Mouse (Mus musculus): ENCODE results near the gene Sema3f. TPM values are rescaled to one million over a fixed set of nuclear protein-coding genes. Genes with fewer than 3 reads are reported as not detected.

Sema3f gene
- polyA plus RNA-seq, 1 experiment = 9.9 TPM

DNA sequence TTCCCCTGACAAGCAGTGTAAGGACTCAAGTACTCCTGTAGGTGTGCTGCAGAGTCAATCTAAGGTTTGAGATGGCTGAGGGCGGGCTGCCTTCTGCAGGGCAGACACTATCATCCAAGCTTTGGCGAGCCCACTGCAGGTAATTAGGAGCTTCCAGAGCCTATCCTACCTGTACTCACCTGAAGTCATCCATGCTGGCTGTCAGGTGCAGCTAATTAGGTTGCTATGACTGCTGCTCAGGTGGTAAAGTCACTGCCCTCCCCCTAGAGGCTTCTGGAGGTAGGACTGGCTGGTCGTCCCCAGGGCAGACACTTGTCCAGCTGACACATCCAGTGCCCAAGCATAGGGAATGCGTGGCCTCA, 28.5 kb upstream of the Sema3f start:
- Histone ChIP-seq H3K36me3 (ENCODE audit: control insufficient read depth, insufficient read depth, low read length) (peaks cover 3% of the 10 kb centered on the region), H3K27me3 (ENCODE audit: control insufficient read depth, insufficient read depth, low read length) (no peaks in the 10 kb centered on the region), H3K4me1 (ENCODE audit: control insufficient read depth, insufficient read depth, low read length) (peaks cover 3% of the 10 kb centered on the region; the same call in 1 of the 2 replicates), H3K4me3 (ENCODE audit: control insufficient read depth, low read depth, low read length) (no peak overlapping the region), H3K27ac (ENCODE audit: control insufficient read depth, insufficient read depth, low read depth, low read length) (no peak overlapping the region)
- TF ChIP-seq POLR2A (IDR thresholded peaks at IDR 0.05; ENCODE audit: control insufficient read depth, low read depth, low read length) (no peak), CTCF (IDR thresholded peaks at IDR 0.05; ENCODE audit: control insufficient read depth, insufficient read depth, insufficient replicate concordance, low read depth, low read length) (peak; percentile 41; the same call in 1 of the 2 replicates)

DNA sequence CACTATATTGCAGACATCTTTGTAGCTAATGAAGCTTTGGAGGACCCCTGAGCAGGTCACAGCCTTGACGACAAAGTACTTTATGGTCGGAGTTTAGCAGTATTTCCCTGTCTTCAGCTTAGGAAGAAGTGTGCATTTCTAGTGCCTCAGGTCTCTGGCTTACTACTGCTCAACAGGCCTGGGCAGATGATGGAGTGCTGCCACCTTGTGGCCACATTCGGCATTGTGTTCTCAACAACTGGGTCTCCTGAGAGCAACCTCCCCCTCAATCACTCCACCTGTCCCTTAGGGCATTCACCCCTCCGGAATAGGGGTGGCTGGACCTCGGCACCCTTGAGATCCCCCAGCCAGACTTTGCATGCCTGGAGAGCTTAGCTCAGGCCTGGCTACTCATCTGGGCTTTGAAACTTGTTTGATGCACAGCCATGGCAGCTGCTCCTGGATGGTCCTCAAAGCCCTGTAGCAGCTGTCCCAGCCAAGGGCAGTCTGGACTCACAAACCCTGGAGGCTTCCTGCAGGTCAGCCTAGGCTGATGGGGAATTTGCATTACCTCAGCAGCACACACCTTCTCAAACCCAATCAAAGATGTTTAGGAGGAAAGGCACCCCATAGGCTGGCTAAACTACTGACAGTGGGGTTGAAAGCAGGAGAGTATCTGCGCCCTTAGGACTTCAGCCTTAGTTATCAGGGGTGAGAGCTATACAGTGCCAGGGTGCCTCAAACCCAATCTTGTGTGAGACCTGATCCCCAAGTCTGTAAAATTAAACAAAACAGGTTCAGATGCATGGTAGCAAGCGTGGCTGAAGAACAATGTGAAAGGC, 28.0 kb upstream of the Sema3f start:
- Histone ChIP-seq H3K4me1 (ENCODE audit: control insufficient read depth, insufficient read depth, low read length) (peaks cover 3% of the 10 kb centered on the region; the same call in 1 of the 2 replicates), H3K36me3 (ENCODE audit: control insufficient read depth, insufficient read depth, low read length) (peaks cover 2% of the 10 kb centered on the region), H3K4me3 (ENCODE audit: control insufficient read depth, low read depth, low read length) (no peak overlapping the region), H3K27me3 (ENCODE audit: control insufficient read depth, insufficient read depth, low read length) (no peaks in the 10 kb centered on the region), H3K27ac (ENCODE audit: control insufficient read depth, insufficient read depth, low read depth, low read length) (no peak overlapping the region)
- TF ChIP-seq CTCF (IDR thresholded peaks at IDR 0.05; ENCODE audit: control insufficient read depth, insufficient read depth, insufficient replicate concordance, low read depth, low read length) (peak; percentile 92), POLR2A (IDR thresholded peaks at IDR 0.05; ENCODE audit: control insufficient read depth, low read depth, low read length) (peak; percentile 41; the same call in 1 of the 2 replicates)

DNA sequence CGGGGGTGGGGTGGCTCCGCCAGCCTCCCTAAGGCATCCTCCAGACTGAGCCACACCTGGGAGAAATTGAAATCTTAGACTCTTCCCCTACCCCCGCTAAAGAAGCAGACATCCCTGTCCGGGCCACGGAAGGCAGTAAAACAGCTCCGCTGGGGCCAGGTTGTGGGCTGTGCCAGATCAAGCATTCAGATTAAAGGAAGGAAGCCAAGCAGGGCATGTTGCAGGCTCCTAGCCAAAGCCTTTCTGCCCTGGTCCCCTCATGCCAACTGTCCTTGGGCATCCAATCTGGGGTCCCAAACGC, 25.9 kb upstream of the Sema3f start:
- Histone ChIP-seq H3K4me3 (ENCODE audit: control insufficient read depth, low read depth, low read length) (no peak overlapping the region), H3K27me3 (ENCODE audit: control insufficient read depth, insufficient read depth, low read length) (no peaks in the 10 kb centered on the region), H3K36me3 (ENCODE audit: control insufficient read depth, insufficient read depth, low read length) (no peaks in the 10 kb centered on the region; the same call in 1 of the 2 replicates), H3K4me1 (ENCODE audit: control insufficient read depth, insufficient read depth, low read length) (peaks cover 3% of the 10 kb centered on the region; the same call in 1 of the 2 replicates), H3K27ac (ENCODE audit: control insufficient read depth, insufficient read depth, low read depth, low read length) (no peak overlapping the region)
- no peak for TF ChIP-seq CTCF (IDR thresholded peaks at IDR 0.05; ENCODE audit: control insufficient read depth, insufficient read depth, insufficient replicate concordance, low read depth, low read length)
- TF ChIP-seq POLR2A (IDR thresholded peaks at IDR 0.05; ENCODE audit: control insufficient read depth, low read depth, low read length) = no peak

DNA sequence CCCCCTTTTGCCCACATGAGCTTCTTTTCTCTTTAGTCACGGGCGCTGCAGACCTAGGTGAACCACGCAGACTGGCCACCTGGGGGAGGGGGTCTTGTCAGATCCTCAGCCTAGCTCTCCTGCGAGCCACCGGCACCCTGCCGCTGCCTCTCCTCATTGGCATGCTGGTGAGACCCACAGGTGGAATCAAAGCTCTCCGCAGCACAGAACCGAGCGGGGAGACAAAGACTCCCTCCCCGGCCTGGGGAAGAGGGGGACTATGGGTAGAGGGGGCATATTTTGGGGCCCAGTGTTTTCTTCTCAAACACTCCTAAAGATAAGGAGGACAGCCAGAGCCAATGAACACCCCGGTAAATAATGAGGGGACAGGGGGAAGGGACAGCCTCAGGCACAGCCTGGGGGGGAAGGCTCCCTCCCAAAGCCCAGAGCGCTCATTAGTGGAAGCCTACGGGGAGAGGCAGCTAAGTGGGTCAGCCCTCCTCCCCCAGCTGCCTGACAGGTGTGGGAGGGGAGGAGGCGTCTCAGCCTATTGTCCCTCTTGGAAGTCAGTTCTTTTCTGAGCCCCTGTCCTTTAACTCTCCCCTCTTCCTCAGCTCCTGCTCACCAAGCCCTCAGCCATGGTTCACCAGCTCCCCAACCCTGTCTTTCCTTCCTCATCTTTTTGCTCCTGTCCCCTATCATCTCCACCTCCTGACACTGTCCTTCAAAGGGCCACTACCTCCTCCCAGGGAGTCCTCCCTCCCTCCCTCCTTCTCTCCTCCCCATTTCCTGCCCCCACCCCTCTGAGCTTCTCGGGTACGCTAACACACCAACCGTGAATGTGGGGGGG, 25.3 kb upstream of the Sema3f start:
- H3K4me3 ChIP-seq (ENCODE audit: control insufficient read depth, low read depth, low read length) = no peak overlapping the region
- H3K27ac ChIP-seq (ENCODE audit: control insufficient read depth, insufficient read depth, low read depth, low read length) = no peak overlapping the region
- H3K27me3 ChIP-seq (ENCODE audit: control insufficient read depth, insufficient read depth, low read length) = no peaks in the 10 kb centered on the region
- H3K4me1 ChIP-seq (ENCODE audit: control insufficient read depth, insufficient read depth, low read length) = peaks cover 3% of the 10 kb centered on the region; the same call in 1 of the 2 replicates
- H3K36me3 ChIP-seq (ENCODE audit: control insufficient read depth, insufficient read depth, low read length) = no peaks in the 10 kb centered on the region; the same call in 1 of the 2 replicates
- TF ChIP-seq POLR2A (IDR thresholded peaks at IDR 0.05; ENCODE audit: control insufficient read depth, low read depth, low read length) (no peak), CTCF (IDR thresholded peaks at IDR 0.05; ENCODE audit: control insufficient read depth, insufficient read depth, insufficient replicate concordance, low read depth, low read length) (no peak)

DNA sequence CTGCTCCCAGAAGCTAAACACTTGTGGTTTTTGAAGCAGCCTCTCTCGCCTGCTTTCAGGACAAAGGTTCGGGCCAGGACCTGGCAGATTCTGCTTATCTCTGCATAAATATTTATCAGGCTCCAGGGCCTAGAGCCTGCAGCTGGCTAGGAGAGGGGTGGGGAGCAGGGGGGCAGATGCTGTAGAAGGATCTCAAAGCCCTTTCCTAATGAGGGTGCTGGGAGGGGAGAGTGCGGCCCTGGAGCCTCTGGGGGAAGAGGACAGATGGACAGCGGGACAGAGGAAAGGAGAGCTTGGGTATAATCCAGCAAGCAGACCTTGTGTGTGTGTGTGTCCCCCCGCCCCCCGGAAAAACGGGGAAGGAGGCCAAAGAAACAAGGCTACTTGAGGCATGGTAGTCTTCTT, 24.3 kb upstream of the Sema3f start:
- Histone ChIP-seq H3K4me1 (ENCODE audit: control insufficient read depth, insufficient read depth, low read length) (peaks cover 3% of the 10 kb centered on the region), H3K36me3 (ENCODE audit: control insufficient read depth, insufficient read depth, low read length) (no peaks in the 10 kb centered on the region), H3K4me3 (ENCODE audit: control insufficient read depth, low read depth, low read length) (no peak overlapping the region), H3K27me3 (ENCODE audit: control insufficient read depth, insufficient read depth, low read length) (no peaks in the 10 kb centered on the region), H3K27ac (ENCODE audit: control insufficient read depth, insufficient read depth, low read depth, low read length) (no peak overlapping the region)
- no peak for TF ChIP-seq POLR2A (IDR thresholded peaks at IDR 0.05; ENCODE audit: control insufficient read depth, low read depth, low read length)
- no peak for TF ChIP-seq CTCF (IDR thresholded peaks at IDR 0.05; ENCODE audit: control insufficient read depth, insufficient read depth, insufficient replicate concordance, low read depth, low read length)

DNA sequence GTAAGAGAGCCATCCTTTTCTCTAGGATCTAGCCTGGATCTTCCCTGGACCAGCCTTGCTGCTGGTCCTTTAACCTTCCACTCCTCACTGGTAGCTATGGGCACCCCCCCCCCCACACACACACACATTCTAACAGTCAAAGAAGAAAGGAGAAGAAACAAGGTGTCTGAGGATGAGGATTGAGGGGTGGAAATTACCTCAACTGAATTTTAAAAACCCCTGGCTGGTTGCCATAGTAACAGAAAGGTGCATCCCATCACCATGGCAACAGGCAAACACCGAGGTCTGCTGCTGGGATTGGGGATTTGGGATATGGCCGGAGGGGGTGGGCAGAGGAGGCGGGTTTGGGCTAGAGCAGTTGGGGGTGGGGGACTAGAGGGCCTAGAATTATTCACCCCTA, 19.4 kb upstream of the Sema3f start:
- Histone ChIP-seq H3K4me1 (ENCODE audit: control insufficient read depth, insufficient read depth, low read length) (peaks cover 4% of the 10 kb centered on the region), H3K4me3 (ENCODE audit: control insufficient read depth, low read depth, low read length) (no peak overlapping the region), H3K27ac (ENCODE audit: control insufficient read depth, insufficient read depth, low read depth, low read length) (no peak overlapping the region), H3K36me3 (ENCODE audit: control insufficient read depth, insufficient read depth, low read length) (no peaks in the 10 kb centered on the region), H3K27me3 (ENCODE audit: control insufficient read depth, insufficient read depth, low read length) (no peaks in the 10 kb centered on the region)
- TF ChIP-seq CTCF (IDR thresholded peaks at IDR 0.05; ENCODE audit: control insufficient read depth, insufficient read depth, insufficient replicate concordance, low read depth, low read length) (no peak), POLR2A (IDR thresholded peaks at IDR 0.05; ENCODE audit: control insufficient read depth, low read depth, low read length) (no peak)
